Mouse (Mus musculus) midbrain, embryonic 13.5 days (tissue): Measurements from ENCODE around the gene Drc7. TPM values are rescaled to one million over a fixed set of nuclear protein-coding genes. Genes with fewer than 3 reads are reported as not detected.

ENCODE experiments used
- ATAC-seq: fragments of 200-750 bp; cut with Nextera tagmentation; 2 replicates; pipeline ENCODE4 v1.8.0; 2017; ENCODE audit warnings: mild to moderate bottlenecking, moderate TSS enrichment, moderate library complexity
- H3K27ac ChIP-seq: fragments of 300-500 bp; sonication (generic); 2 replicates; pipeline ENCODE4 v1.5.1; 2015; ENCODE audit warnings: inconsistent platforms, mild to moderate bottlenecking, moderate library complexity
- H3K27me3 ChIP-seq: fragments of 300-500 bp; sonication (generic); 2 replicates; pipeline ENCODE4 v1.6.1; 2015; ENCODE audit warnings: mild to moderate bottlenecking, inconsistent platforms
- H3K36me3 ChIP-seq: fragments of 300-500 bp; sonication (generic); 2 replicates; pipeline ENCODE4 v1.6.1; 2015; ENCODE audit warnings: mild to moderate bottlenecking, inconsistent platforms
- H3K4me1 ChIP-seq: fragments of 300-500 bp; sonication (generic); replicated peaks from 2 replicates; pipeline ENCODE4 v1.6.1; 2015; ENCODE audit warnings: inconsistent platforms
- H3K4me2 ChIP-seq: fragments of 300-500 bp; sonication (generic); replicated peaks from 2 replicates; pipeline ENCODE4 v1.6.1; 2015; ENCODE audit warnings: moderate library complexity, mild to moderate bottlenecking, inconsistent platforms
- H3K4me3 ChIP-seq: fragments of 300-500 bp; sonication (generic); replicated peaks from 2 replicates; pipeline ENCODE4 v1.5.1; 2015; ENCODE audit warnings: mild to moderate bottlenecking, inconsistent platforms
- H3K9ac ChIP-seq: fragments of 300-500 bp; sonication (generic); replicated peaks from 2 replicates; pipeline ENCODE4 v1.6.1; 2015; ENCODE audit warnings: mild to moderate bottlenecking, inconsistent platforms
- H3K9me3 ChIP-seq: fragments of 300-500 bp; sonication (generic); 2 replicates; pipeline ENCODE4 v1.6.1; 2016; ENCODE audit warnings: mild to moderate bottlenecking, inconsistent platforms
- WGBS: fragments of 180-500 bp; shearing (Covaris S2); methylation state at CpG from one replicate; pipeline ENCODE4 v1.1.7; 2015; 5-methylcytosine and 5-hydroxymethylcytosine counted together
- polyA plus RNA-seq: library from polyadenylated mRNA; unstranded; fragments of >200 nt; fragmentation: Nextera tagmentation; extraction: Ambion mirVana; gene quantifications from 2 replicates; pipeline ENCODE4 v1.2.1, GENCODE M21; 2015

Drc7 gene
- polyA plus RNA-seq, 1 experiment from 2014 or later: 0.58 TPM

DNA sequence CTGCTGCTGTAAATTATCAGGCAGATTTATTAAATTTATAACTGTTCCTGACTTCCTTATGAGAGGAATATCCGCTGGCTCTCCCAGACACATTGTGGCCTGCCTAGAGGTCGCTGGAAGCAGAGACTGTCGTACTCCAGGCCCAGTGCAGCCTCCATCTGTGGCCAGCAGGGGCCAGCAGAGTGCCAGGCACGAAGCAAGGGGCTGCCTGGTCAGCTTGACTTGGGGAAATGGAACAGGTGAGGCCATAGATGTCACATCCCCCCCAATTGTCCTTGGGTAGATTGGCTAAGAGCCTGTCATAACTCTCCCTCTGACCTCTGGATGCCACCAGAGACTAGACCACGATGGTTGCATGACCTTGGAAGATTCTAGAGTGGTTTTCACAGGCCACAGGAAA is 44.1 kb downstream of the Drc7 start:
- Histone ChIP-seq H3K27me3 (no peaks in the 10 kb centered on the region), H3K27ac (no peak overlapping the region), H3K9me3 (no peaks in the 10 kb centered on the region), H3K4me3 (no peak overlapping the region), H3K4me2 (no peak overlapping the region), H3K9ac (no peak overlapping the region), H3K36me3 (peaks cover 97% of the 10 kb centered on the region), H3K4me1 (no peaks in the 10 kb centered on the region)
- ATAC-seq: peak; percentile 54
- WGBS: 22% methylated on average over 5 of the region's 5 CpGs

DNA sequence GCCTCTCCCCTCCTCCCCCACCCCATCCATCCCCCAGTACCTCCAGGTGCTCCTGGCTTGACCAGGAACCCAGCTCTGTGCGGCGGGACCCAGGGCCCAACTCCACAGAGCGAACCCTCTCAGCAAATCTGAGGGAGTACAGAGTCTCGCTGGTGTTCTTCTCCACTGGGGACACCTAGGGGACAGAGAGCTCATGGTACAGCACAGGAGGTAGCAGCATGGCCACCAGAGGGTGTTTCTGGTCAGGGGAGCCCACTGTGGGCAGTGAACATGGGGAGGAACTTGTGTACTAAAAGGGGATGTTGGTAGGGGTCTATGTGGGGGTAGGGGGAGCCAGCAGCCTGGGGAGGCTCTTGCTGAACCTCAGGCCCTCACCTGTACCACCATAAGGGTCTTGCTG is 47.1 kb downstream of the Drc7 start:
- Histone ChIP-seq H3K27ac (no peak overlapping the region), H3K9me3 (no peaks in the 10 kb centered on the region), H3K9ac (no peak overlapping the region), H3K27me3 (no peaks in the 10 kb centered on the region), H3K36me3 (peaks cover 81% of the 10 kb centered on the region), H3K4me1 (no peaks in the 10 kb centered on the region), H3K4me2 (no peak overlapping the region), H3K4me3 (no peak overlapping the region)
- WGBS: 66% methylated on average over 4 of the region's 4 CpGs
- ATAC-seq: 0 out of 2 replicates have a peak, but pooled peaks have one; percentile 30

DNA sequence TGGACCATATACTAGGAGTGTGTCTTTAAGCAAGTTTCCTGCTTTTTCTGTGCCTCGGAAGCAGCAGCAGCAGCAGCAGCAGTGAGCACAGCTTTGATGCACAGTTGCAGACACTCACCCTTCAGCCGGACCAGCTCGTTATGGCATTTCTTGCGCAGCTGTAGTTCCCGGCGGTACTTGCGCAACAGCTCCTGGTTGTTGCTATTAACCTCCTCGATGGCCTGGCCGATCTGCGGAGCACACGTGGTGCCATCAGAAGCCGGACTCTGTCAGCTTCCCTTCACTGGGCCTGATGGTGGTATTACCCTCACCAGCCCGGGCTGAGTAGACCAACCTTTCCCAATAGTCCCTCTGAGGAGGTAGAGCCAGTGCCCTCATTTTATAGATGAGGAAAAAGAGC is 52.4 kb downstream of the Drc7 start:
- Histone ChIP-seq H3K36me3 (peaks cover 41% of the 10 kb centered on the region), H3K4me1 (0 out of 2 replicates have a peak, but pooled peaks cover 4% of the 10 kb centered on the region), H3K4me3 (no peak overlapping the region), H3K27me3 (no peaks in the 10 kb centered on the region), H3K9ac (no peak overlapping the region), H3K4me2 (no peak overlapping the region), H3K9me3 (no peaks in the 10 kb centered on the region), H3K27ac (no peak overlapping the region)
- 81% methylated on average over 13 of the region's 13 CpGs for WGBS
- ATAC-seq: no peak

DNA sequence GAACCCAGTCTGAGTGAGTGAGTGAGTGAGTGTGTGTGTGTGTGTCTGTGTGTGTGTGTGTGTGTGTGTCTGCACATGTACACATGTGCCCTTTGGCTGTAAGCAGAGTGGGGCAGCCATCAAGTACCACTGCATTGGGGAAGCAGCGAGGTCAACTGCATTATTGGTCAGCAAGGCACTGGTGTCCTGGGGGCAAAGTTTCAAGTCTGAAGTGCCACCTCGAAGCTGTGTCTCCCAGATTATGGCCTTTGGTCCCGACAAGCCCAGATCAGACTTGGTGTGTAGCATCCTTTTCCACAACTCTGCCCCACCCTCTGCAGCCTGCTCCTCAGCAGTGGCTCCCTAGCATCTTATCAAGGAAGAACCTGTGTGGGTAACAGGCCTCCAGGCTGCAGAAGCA is 57.7 kb downstream of the Drc7 start:
- Histone ChIP-seq H3K36me3 (peaks cover 13% of the 10 kb centered on the region; the same call in 1 of the 2 replicates), H3K4me1 (0 out of 2 replicates have a peak, but pooled peaks cover 4% of the 10 kb centered on the region), H3K4me3 (no peak overlapping the region), H3K27me3 (no peaks in the 10 kb centered on the region), H3K27ac (no peak overlapping the region), H3K9me3 (no peaks in the 10 kb centered on the region), H3K9ac (no peak overlapping the region), H3K4me2 (no peak overlapping the region)
- 82% methylated on average over 3 of the region's 3 CpGs for WGBS
- no peak for ATAC-seq

DNA sequence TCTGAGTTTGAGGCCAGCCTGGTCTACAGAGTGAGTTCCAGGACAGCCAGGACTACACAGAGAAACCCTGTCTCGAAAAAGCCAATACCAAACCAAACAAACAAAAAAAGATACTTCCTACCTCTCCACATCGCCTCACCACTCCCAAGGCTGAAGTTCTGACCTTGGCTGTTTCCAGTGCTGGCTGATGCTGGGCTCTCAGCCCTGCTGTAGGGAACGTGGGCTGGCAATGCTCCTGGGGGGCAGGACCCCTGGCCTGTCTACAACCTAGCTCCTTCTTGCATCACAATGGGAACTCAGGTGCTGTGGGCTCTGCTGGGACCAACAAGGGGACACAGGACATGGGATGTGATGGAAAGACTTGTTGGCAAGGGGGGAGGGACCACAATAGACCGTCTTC is 58.2 kb downstream of the Drc7 start:
- ATAC-seq: 0 out of 2 replicates have a peak, but pooled peaks have one; percentile 34
- Histone ChIP-seq H3K27me3 (no peaks in the 10 kb centered on the region), H3K4me2 (no peak overlapping the region), H3K27ac (no peak overlapping the region), H3K9me3 (no peaks in the 10 kb centered on the region), H3K4me1 (0 out of 2 replicates have a peak, but pooled peaks cover 4% of the 10 kb centered on the region), H3K9ac (no peak overlapping the region), H3K4me3 (no peak overlapping the region), H3K36me3 (peaks cover 9% of the 10 kb centered on the region; the same call in 1 of the 2 replicates)
- 80% methylated on average over 4 of the region's 4 CpGs for WGBS

DNA sequence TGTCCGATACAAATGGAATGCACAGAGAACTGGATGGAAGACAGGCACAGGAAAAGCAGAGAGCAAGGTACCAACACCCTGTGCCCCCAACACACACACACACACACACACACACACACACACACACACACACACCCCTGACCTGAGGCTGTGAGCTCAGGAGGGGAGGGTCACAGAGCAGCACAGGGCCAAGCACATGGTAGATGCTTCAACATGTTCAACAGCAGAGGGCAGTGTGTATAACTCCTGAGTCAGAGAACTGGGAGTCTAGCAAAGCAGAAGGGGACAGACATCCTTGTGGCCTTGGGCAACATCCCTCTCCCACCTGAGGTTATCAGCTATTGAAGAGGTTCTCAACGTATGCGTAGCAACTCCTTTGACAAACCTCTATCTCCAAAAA is 58.8 kb downstream of the Drc7 start:
- no peak overlapping the region for H3K9ac ChIP-seq
- H3K4me1 ChIP-seq: 0 out of 2 replicates have a peak, but pooled peaks cover 4% of the 10 kb centered on the region
- WGBS: 66% methylated on average over 3 of the region's 3 CpGs
- no peak overlapping the region for H3K4me3 ChIP-seq
- no peaks in the 10 kb centered on the region for H3K9me3 ChIP-seq
- H3K27ac ChIP-seq: no peak overlapping the region
- 0 out of 2 replicates have a peak, but pooled peaks cover 7% of the 10 kb centered on the region for H3K36me3 ChIP-seq
- ATAC-seq: peak; percentile 65
- no peak overlapping the region for H3K4me2 ChIP-seq
- no peaks in the 10 kb centered on the region for H3K27me3 ChIP-seq

GRCm38 (mm10) chr8:95123455-95123854 is 68.6 kb downstream of the Drc7 start:
- 87% methylated on average over 5 of the region's 5 CpGs for WGBS
- Histone ChIP-seq H3K9me3 (no peaks in the 10 kb centered on the region), H3K9ac (no peak overlapping the region), H3K4me2 (no peak overlapping the region), H3K27me3 (no peaks in the 10 kb centered on the region), H3K4me1 (peaks cover 8% of the 10 kb centered on the region; the same call in 1 of the 2 replicates), H3K36me3 (no peaks in the 10 kb centered on the region), H3K27ac (no peak overlapping the region), H3K4me3 (no peak overlapping the region)
- ATAC-seq: no peak

- WGBS: 91% methylated on average over 11 of the region's 11 CpGs
- H3K4me3 ChIP-seq: no peak overlapping the region
Observed at GRCm38 (mm10) chr8:95126497-95126896, 71.6 kb downstream of the Drc7 start.

GRCm38 (mm10) chr8:95127658-95128057 is 72.8 kb downstream of the Drc7 start:
- peak; percentile 67 for ATAC-seq
- Histone ChIP-seq H3K4me1 (0 out of 2 replicates have a peak, but pooled peaks cover 5% of the 10 kb centered on the region), H3K4me2 (no peak overlapping the region), H3K9me3 (no peaks in the 10 kb centered on the region), H3K9ac (no peak overlapping the region), H3K4me3 (no peak overlapping the region), H3K36me3 (peaks cover 3% of the 10 kb centered on the region; the same call in 1 of the 2 replicates), H3K27ac (no peak overlapping the region), H3K27me3 (no peaks in the 10 kb centered on the region)
- WGBS: 57% methylated on average over 9 of the region's 9 CpGs

More at GRCm38 (mm10) chr8:95126497-95126896, 71.6 kb downstream of the Drc7 start:
- no peaks in the 10 kb centered on the region for H3K36me3 ChIP-seq
- no peaks in the 10 kb centered on the region for H3K27me3 ChIP-seq
- no peaks in the 10 kb centered on the region for H3K9me3 ChIP-seq
- H3K9ac ChIP-seq: no peak overlapping the region
- H3K27ac ChIP-seq: no peak overlapping the region
- no peak overlapping the region for H3K4me2 ChIP-seq
- peaks cover 8% of the 10 kb centered on the region; the same call in 1 of the 2 replicates for H3K4me1 ChIP-seq
- ATAC-seq: no peak

Other genes starting within 250 kb of the Drc7 start
- 0.46 TPM in 1 of 2 replicates, not detected in the other for gene Ccl17, start 244.7 kb upstream of the Drc7 start, polyA plus RNA-seq
- gene Coq9, start 216.8 kb upstream of the Drc7 start, polyA plus RNA-seq: 56.1 and 61.6 TPM in 2 replicates
- gene Ciapin1, start 216.7 kb upstream of the Drc7 start, polyA plus RNA-seq: 202 and 203 TPM in 2 replicates
- gene Polr2c, start 197.7 kb upstream of the Drc7 start, polyA plus RNA-seq: 133 and 140 TPM in 2 replicates
- gene Dok4, start 178.8 kb upstream of the Drc7 start, polyA plus RNA-seq: 51.2 and 54.5 TPM in 2 replicates
- gene Ccdc102a, start 137.0 kb upstream of the Drc7 start, polyA plus RNA-seq: 4.0 and 6.0 TPM in 2 replicates
- gene Adgrg5, start 131.4 kb upstream of the Drc7 start, polyA plus RNA-seq: 0.08 and 0.13 TPM in 2 replicates
- gene Adgrg1, start 80.4 kb upstream of the Drc7 start, polyA plus RNA-seq: 189 and 212 TPM in 2 replicates
- 0.96 and 1.3 TPM in 2 replicates for gene Adgrg3, start 37.4 kb upstream of the Drc7 start, polyA plus RNA-seq
- 38.8 and 39.7 TPM in 2 replicates for gene Katnb1, start 26.1 kb downstream of the Drc7 start, polyA plus RNA-seq
- 12.6 and 14.3 TPM in 2 replicates for gene Kifc3, start 147.7 kb downstream of the Drc7 start, polyA plus RNA-seq